Mouse (Mus musculus) heart, embryonic 13.5 days (tissue): ENCODE data around the gene E130308A19Rik. TPM values are rescaled to one million over a fixed set of nuclear protein-coding genes. Genes with fewer than 3 reads are reported as not detected.

Experiments
- ATAC-seq: fragments of 200-750 bp; cut with Nextera tagmentation; 2 replicates; pipeline ENCODE4 v1.8.0; 2017; ENCODE audit warnings: moderate TSS enrichment; ENCODE audit not compliant: insufficient number of reproducible peaks, low FRiP score, low TSS enrichment; ENCODE audit errors: extremely low read depth
- H3K27ac ChIP-seq: fragments of 300-500 bp; sonication (generic); replicated peaks from 2 replicates; pipeline ENCODE4 v1.5.1; 2015; ENCODE audit warnings: moderate library complexity, mild to moderate bottlenecking, inconsistent platforms
- H3K27me3 ChIP-seq: fragments of 300-500 bp; sonication (generic); replicated peaks from 2 replicates; pipeline ENCODE4 v1.6.1; 2015; ENCODE audit warnings: mild to moderate bottlenecking, inconsistent platforms
- H3K36me3 ChIP-seq: fragments of 300-500 bp; sonication (generic); 2 replicates; pipeline ENCODE4 v1.6.1; 2015; ENCODE audit warnings: mild to moderate bottlenecking, inconsistent platforms
- H3K4me1 ChIP-seq: fragments of 300-500 bp; sonication (generic); 2 replicates; pipeline ENCODE4 v1.6.1; 2015; ENCODE audit warnings: inconsistent platforms
- H3K4me2 ChIP-seq: fragments of 300-500 bp; sonication (generic); 2 replicates; pipeline ENCODE4 v1.6.1; 2015; ENCODE audit warnings: inconsistent platforms, mild to moderate bottlenecking, moderate library complexity
- H3K4me3 ChIP-seq: fragments of 300-500 bp; sonication (generic); 2 replicates; pipeline ENCODE4 v1.5.1; 2015; ENCODE audit warnings: moderate library complexity, mild to moderate bottlenecking, inconsistent platforms
- H3K9ac ChIP-seq: fragments of 300-500 bp; sonication (generic); 2 replicates; pipeline ENCODE4 v1.6.1; 2015; ENCODE audit warnings: inconsistent platforms, mild to moderate bottlenecking, moderate library complexity
- H3K9me3 ChIP-seq: fragments of 300-500 bp; sonication (generic); 2 replicates; pipeline ENCODE4 v1.6.1; 2016; ENCODE audit warnings: inconsistent platforms
- WGBS: fragments of 180-500 bp; shearing (Covaris S2); methylation state at CpG from one replicate; pipeline ENCODE4 v1.1.7; 2015; ENCODE audit warnings: mixed read lengths; 5-methylcytosine and 5-hydroxymethylcytosine counted together
- polyA plus RNA-seq: library from polyadenylated mRNA; unstranded; fragments of >200 nt; fragmentation: Nextera tagmentation; extraction: Ambion mirVana; gene quantifications from 2 replicates; pipeline ENCODE4 v1.2.1, GENCODE M21; 2015

Gene E130308A19Rik
- polyA plus RNA-seq, 1 experiment from 2014 or later: 20.5 TPM

GRCm38 (mm10) chr4:59666550-59667317, 40.7 kb downstream of the E130308A19Rik start:
- no peaks in the 10 kb centered on the region for H3K36me3 ChIP-seq
- peaks cover 42% of the 10 kb centered on the region for H3K4me1 ChIP-seq
- no peaks in the 10 kb centered on the region for H3K27me3 ChIP-seq
- no peaks in the 10 kb centered on the region for H3K9me3 ChIP-seq
- no peak for ATAC-seq
- 0 out of 2 replicates have a peak overlapping the region, but pooled peaks have one; percentile 28 for H3K27ac ChIP-seq
- 44% methylated on average over 3 of the region's 3 CpGs for WGBS
- H3K9ac ChIP-seq: no peak overlapping the region
- H3K4me2 ChIP-seq: no peak overlapping the region
- H3K4me3 ChIP-seq: no peak overlapping the region

- Histone ChIP-seq H3K9me3 (no peaks in the 10 kb centered on the region), H3K9ac (no peak overlapping the region), H3K4me2 (no peak overlapping the region), H3K27me3 (no peaks in the 10 kb centered on the region), H3K4me1 (peaks cover 42% of the 10 kb centered on the region), H3K4me3 (no peak overlapping the region), H3K27ac (no peak overlapping the region), H3K36me3 (no peaks in the 10 kb centered on the region)
- no peak for ATAC-seq
- WGBS: 63% methylated on average over 3 of the region's 3 CpGs
Observed at GRCm38 (mm10) chr4:59668050-59668449, 42.0 kb downstream of the E130308A19Rik start.

GRCm38 (mm10) chr4:59669131-59669530, 43.1 kb downstream of the E130308A19Rik start:
- H3K9ac ChIP-seq: no peak overlapping the region
- no peaks in the 10 kb centered on the region for H3K9me3 ChIP-seq
- no peak overlapping the region for H3K27ac ChIP-seq
- ATAC-seq: no peak
- no peaks in the 10 kb centered on the region for H3K36me3 ChIP-seq
- 78% methylated on average over 1 of the region's 1 CpGs for WGBS
- peaks cover 42% of the 10 kb centered on the region for H3K4me1 ChIP-seq
- no peaks in the 10 kb centered on the region for H3K27me3 ChIP-seq
- no peak overlapping the region for H3K4me3 ChIP-seq
- H3K4me2 ChIP-seq: no peak overlapping the region

GRCm38 (mm10) chr4:59670015-59670414, 44.0 kb downstream of the E130308A19Rik start:
- H3K4me1 ChIP-seq: peaks cover 46% of the 10 kb centered on the region
- no peak overlapping the region for H3K9ac ChIP-seq
- no peaks in the 10 kb centered on the region for H3K27me3 ChIP-seq
- H3K36me3 ChIP-seq: no peaks in the 10 kb centered on the region
- no peak overlapping the region for H3K4me3 ChIP-seq
- no peak overlapping the region for H3K27ac ChIP-seq
- H3K4me2 ChIP-seq: no peak overlapping the region
- 72% methylated on average over 2 of the region's 2 CpGs for WGBS
- H3K9me3 ChIP-seq: no peaks in the 10 kb centered on the region
- ATAC-seq: no peak

- ATAC-seq: no peak
- no peaks in the 10 kb centered on the region for H3K36me3 ChIP-seq
- 71% methylated on average over 2 of the region's 2 CpGs for WGBS
- no peaks in the 10 kb centered on the region for H3K27me3 ChIP-seq
- no peaks in the 10 kb centered on the region for H3K9me3 ChIP-seq
- H3K4me3 ChIP-seq: no peak overlapping the region
- peaks cover 23% of the 10 kb centered on the region for H3K4me1 ChIP-seq
- H3K27ac ChIP-seq: no peak overlapping the region
- no peak overlapping the region for H3K4me2 ChIP-seq
- no peak overlapping the region for H3K9ac ChIP-seq
Observed at GRCm38 (mm10) chr4:59673423-59674117, 47.6 kb downstream of the E130308A19Rik start.

DNA sequence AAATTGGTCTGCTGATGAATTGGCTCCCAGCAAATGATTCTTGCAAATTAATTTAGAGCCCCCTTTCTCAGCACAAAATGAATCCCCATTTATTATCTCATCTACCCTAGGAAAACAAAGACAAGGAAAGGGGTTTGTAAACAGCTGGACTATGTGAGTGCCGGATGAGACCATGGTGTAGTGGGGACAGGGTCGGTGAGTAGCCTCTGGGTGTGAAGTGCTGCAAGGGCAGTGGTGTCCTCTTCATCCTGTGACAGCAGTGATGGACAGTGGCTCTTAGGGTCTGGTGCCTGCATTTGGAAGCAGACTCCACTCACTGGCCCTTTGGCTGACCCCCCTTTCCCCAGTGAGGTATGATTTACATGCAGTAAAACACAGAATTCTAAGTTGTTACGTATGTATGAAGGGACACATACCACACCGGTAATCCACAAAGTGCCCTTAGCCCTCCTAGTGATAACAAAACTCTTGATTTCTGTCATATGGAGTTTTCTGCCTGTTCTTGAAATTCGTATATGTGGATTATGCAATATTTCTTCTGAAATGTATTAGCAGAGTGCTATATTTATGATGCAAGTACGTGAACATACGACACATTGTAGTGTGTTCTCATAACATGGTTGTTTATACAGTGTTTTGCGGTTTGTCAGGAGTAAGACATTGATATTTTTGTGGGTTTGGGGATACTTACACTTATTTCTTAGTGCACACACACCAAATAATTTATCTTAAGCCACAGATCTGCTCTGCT, 49.1 kb downstream of the E130308A19Rik start:
- WGBS: 67% methylated on average over 8 of the region's 8 CpGs
- H3K4me3 ChIP-seq: no peak overlapping the region
- H3K9ac ChIP-seq: no peak overlapping the region
- peaks cover 19% of the 10 kb centered on the region for H3K4me1 ChIP-seq
- ATAC-seq: no peak
- H3K27me3 ChIP-seq: no peaks in the 10 kb centered on the region
- H3K36me3 ChIP-seq: no peaks in the 10 kb centered on the region
- H3K27ac ChIP-seq: no peak overlapping the region
- no peak overlapping the region for H3K4me2 ChIP-seq
- no peaks in the 10 kb centered on the region for H3K9me3 ChIP-seq

GRCm38 (mm10) chr4:59675699-59676098, 49.7 kb downstream of the E130308A19Rik start:
- Histone ChIP-seq H3K4me3 (no peak overlapping the region), H3K27ac (no peak overlapping the region), H3K4me2 (no peak overlapping the region), H3K27me3 (no peaks in the 10 kb centered on the region), H3K4me1 (peaks cover 20% of the 10 kb centered on the region), H3K9ac (no peak overlapping the region), H3K9me3 (no peaks in the 10 kb centered on the region), H3K36me3 (no peaks in the 10 kb centered on the region)
- ATAC-seq: no peak
- 64% methylated on average over 3 of the region's 3 CpGs for WGBS

GRCm38 (mm10) chr4:59681383-59681782, 55.4 kb downstream of the E130308A19Rik start:
- Histone ChIP-seq H3K9ac (no peak overlapping the region), H3K27me3 (no peaks in the 10 kb centered on the region), H3K36me3 (no peaks in the 10 kb centered on the region), H3K27ac (no peak overlapping the region), H3K4me3 (no peak overlapping the region), H3K4me1 (peaks cover 37% of the 10 kb centered on the region), H3K9me3 (no peaks in the 10 kb centered on the region), H3K4me2 (no peak overlapping the region)
- WGBS: 81% methylated on average over 1 of the region's 1 CpGs
- no peak for ATAC-seq

- Histone ChIP-seq H3K4me2 (no peak overlapping the region), H3K36me3 (no peaks in the 10 kb centered on the region), H3K4me3 (no peak overlapping the region), H3K4me1 (peaks cover 37% of the 10 kb centered on the region), H3K9ac (no peak overlapping the region), H3K27me3 (no peaks in the 10 kb centered on the region), H3K9me3 (no peaks in the 10 kb centered on the region), H3K27ac (no peak overlapping the region)
- ATAC-seq: no peak
- 39% methylated on average over 3 of the region's 3 CpGs for WGBS
Observed at GRCm38 (mm10) chr4:59682491-59682890, 56.5 kb downstream of the E130308A19Rik start.

DNA sequence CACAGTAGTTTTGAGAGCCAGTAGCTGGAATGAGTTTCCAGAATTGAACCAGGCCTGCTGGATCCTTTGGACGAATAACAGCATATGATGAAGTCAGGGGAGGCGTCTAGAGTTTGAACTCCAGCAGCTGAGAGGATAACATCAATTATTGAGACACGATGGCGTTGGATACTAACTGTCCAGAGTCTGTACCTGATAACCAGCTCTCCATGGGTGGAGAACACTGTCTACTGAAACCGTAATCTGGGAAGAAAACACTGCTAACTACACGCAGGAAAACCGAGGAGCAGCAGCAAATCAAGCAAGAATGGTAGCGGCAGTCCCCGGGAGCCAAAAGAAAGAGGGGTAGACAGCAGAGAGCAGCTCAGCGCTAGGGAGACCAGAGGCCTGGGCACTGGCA, 56.9 kb downstream of the E130308A19Rik start:
- H3K4me2 ChIP-seq: no peak overlapping the region
- H3K9ac ChIP-seq: no peak overlapping the region
- H3K27me3 ChIP-seq: no peaks in the 10 kb centered on the region
- no peaks in the 10 kb centered on the region for H3K36me3 ChIP-seq
- H3K27ac ChIP-seq: no peak overlapping the region
- no peak overlapping the region for H3K4me3 ChIP-seq
- ATAC-seq: no peak
- H3K9me3 ChIP-seq: no peaks in the 10 kb centered on the region
- H3K4me1 ChIP-seq: peaks cover 37% of the 10 kb centered on the region
- 59% methylated on average over 10 of the region's 10 CpGs for WGBS

- WGBS: 41% methylated on average over 4 of the region's 4 CpGs
- H3K4me3 ChIP-seq: no peak overlapping the region
- peaks cover 45% of the 10 kb centered on the region for H3K4me1 ChIP-seq
- no peak overlapping the region for H3K27ac ChIP-seq
- no peaks in the 10 kb centered on the region for H3K9me3 ChIP-seq
- H3K9ac ChIP-seq: no peak overlapping the region
- H3K4me2 ChIP-seq: no peak overlapping the region
- no peaks in the 10 kb centered on the region for H3K27me3 ChIP-seq
- no peaks in the 10 kb centered on the region for H3K36me3 ChIP-seq
- no peak for ATAC-seq
Observed at GRCm38 (mm10) chr4:59684306-59684705, 58.3 kb downstream of the E130308A19Rik start.
